Mouse (Mus musculus) testis, adult 2 months (tissue): Measurements from ENCODE around the gene Rnf225. TPM values are rescaled to one million over a fixed set of nuclear protein-coding genes. Genes with fewer than 3 reads are reported as not detected.

Experiments used
- H3K27ac ChIP-seq: fragments of 200-500 bp; 2 replicates; pipeline ENCODE4 v1.5.1; 2012; ENCODE audit warnings: low read depth, low read length; ENCODE audit not compliant: control insufficient read depth, insufficient read depth
- H3K27me3 ChIP-seq: fragments of 200-500 bp; 2 replicates; pipeline ENCODE4 v1.6.1; 2012; ENCODE audit warnings: mild to moderate bottlenecking, low read length, moderate library complexity; ENCODE audit not compliant: control insufficient read depth, insufficient read depth
- H3K36me3 ChIP-seq: fragments of 200-500 bp; 2 replicates; pipeline ENCODE4 v1.6.1; 2012; ENCODE audit warnings: mild to moderate bottlenecking, low read length; ENCODE audit not compliant: control insufficient read depth, insufficient read depth
- H3K4me1 ChIP-seq: fragments of 200-500 bp; 2 replicates; pipeline ENCODE4 v1.6.1; 2012; ENCODE audit warnings: low read length; ENCODE audit not compliant: control insufficient read depth, insufficient read depth
- H3K4me3 ChIP-seq: fragments of 200-500 bp; 2 replicates; pipeline ENCODE4 v1.5.1; 2012; ENCODE audit warnings: low read depth, mild to moderate bottlenecking, low read length, moderate library complexity, mixed read lengths; ENCODE audit not compliant: control insufficient read depth
- CTCF ChIP-seq: fragments of 200-500 bp; IDR thresholded peaks from 2 replicates; pipeline ENCODE4 v1.5.1; 2012; ENCODE audit warnings: low read depth, mild to moderate bottlenecking, inconsistent platforms, low read length, moderate library complexity; ENCODE audit not compliant: control insufficient read depth, insufficient read depth, insufficient replicate concordance
- POLR2A ChIP-seq: fragments of 200-500 bp; IDR thresholded peaks from 2 replicates; pipeline ENCODE4 v1.6.1; 2012; ENCODE audit warnings: low read depth, mild to moderate bottlenecking, inconsistent platforms, low read length, moderate library complexity; ENCODE audit not compliant: control insufficient read depth
- polyA plus RNA-seq: library from polyadenylated mRNA; depleted of rRNA; stranded (reverse); fragments of >200 nt; gene quantifications from 2 replicates; pipeline ENCODE4 v1.2.3, GENCODE M21; 2012

Rnf225 gene
- polyA plus RNA-seq, 1 experiment, result 0.12 TPM

GRCm38 (mm10) chr7:12958948-12959347 is 31.7 kb downstream of the Rnf225 start:
- H3K27me3 ChIP-seq, result no peaks in the 10 kb centered on the region
- H3K4me1 ChIP-seq, result peaks cover 2% of the 10 kb centered on the region; the same call in 1 of the 2 replicates
- H3K27ac ChIP-seq, result no peak overlapping the region
- no peak overlapping the region for H3K4me3 ChIP-seq
- H3K36me3 ChIP-seq, result no peaks in the 10 kb centered on the region
- no peak for TF ChIP-seq CTCF
- TF ChIP-seq POLR2A, result no peak

DNA sequence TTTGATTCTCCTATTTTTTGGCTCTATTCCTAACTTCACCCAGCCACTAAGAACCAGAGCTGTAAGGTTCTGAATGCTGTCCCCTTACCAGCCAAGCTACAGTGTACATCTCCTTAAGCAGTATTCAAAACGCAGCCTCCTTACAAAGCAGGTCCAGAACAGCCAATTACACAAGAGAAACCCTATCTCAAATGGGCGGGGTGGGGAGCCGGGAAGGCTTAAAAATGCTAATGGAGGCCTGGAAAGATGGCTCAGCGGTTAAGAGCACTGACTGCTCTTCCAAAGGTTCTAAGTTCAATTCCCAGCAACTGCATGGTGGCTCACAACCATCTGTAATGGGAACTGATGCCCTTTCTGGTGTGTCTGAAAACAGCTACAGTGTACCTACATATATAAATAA is 32.5 kb downstream of the Rnf225 start:
- H3K36me3 ChIP-seq, result no peaks in the 10 kb centered on the region
- H3K27me3 ChIP-seq, result no peaks in the 10 kb centered on the region
- H3K27ac ChIP-seq, result no peak overlapping the region
- no peak for TF ChIP-seq CTCF
- TF ChIP-seq POLR2A, result no peak
- peaks cover 2% of the 10 kb centered on the region; the same call in 1 of the 2 replicates for H3K4me1 ChIP-seq
- no peak overlapping the region for H3K4me3 ChIP-seq

GRCm38 (mm10) chr7:12961511-12962141 is 34.4 kb downstream of the Rnf225 start:
- Histone ChIP-seq H3K4me1 (peaks cover 2% of the 10 kb centered on the region; the same call in 1 of the 2 replicates), H3K36me3 (no peaks in the 10 kb centered on the region), H3K4me3 (peak overlapping the region; percentile 81), H3K27ac (peak overlapping the region; percentile 63; the same call in 1 of the 2 replicates), H3K27me3 (no peaks in the 10 kb centered on the region)
- 0 out of 2 replicates have a peak, but pooled peaks have one; percentile 13 for TF ChIP-seq POLR2A
- no peak for TF ChIP-seq CTCF

DNA sequence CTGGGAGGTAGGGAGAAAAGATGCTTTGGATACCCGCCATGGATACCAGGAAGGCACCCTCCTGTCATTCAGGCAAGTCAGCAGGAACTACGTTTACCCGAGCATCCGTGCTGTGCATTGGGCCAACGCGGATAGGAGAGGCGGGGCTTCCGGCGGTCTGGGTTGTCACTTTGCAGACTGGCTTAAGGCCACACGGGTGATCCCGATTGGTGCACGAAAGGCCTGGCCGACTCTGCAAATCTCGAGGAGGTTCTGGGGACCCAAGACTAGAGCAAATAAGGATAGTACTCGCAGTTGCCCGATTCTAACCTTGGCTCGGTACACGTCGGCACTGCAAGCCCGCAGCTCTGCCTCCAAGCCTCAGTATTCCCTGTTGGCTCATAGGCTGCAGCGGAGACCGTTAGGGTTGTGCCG is 38.5 kb downstream of the Rnf225 start, which contains the start of gene Zfp324:
Gene Zfp324, plus strand, starts transcription at position 161 of the 414 bp plus-strand sequence.
- peak within 1 kb of the TSS; percentile 46; the same call in 1 of the 2 replicates for H3K27ac ChIP-seq
- no peaks in the 10 kb centered on the region for H3K27me3 ChIP-seq
- H3K4me1 ChIP-seq, result peaks cover 5% of the 10 kb centered on the region; the same call in 1 of the 2 replicates
- H3K36me3 ChIP-seq, result no peaks in the 10 kb centered on the region
- TF ChIP-seq POLR2A (peak; percentile 60), CTCF (no peak)
- peak within 1 kb of the TSS; percentile 74 for H3K4me3 ChIP-seq

GRCm38 (mm10) chr7:12966104-12966845 is 39.1 kb downstream of the Rnf225 start:
- H3K36me3 ChIP-seq, result no peaks in the 10 kb centered on the region
- peak overlapping the region; percentile 74 for H3K4me3 ChIP-seq
- TF ChIP-seq CTCF (no peak), POLR2A (no peak)
- peaks cover 5% of the 10 kb centered on the region; the same call in 1 of the 2 replicates for H3K4me1 ChIP-seq
- no peaks in the 10 kb centered on the region for H3K27me3 ChIP-seq
- H3K27ac ChIP-seq, result peak overlapping the region; percentile 46; the same call in 1 of the 2 replicates

GRCm38 (mm10) chr7:12970906-12971305 is 43.7 kb downstream of the Rnf225 start:
- H3K4me3 ChIP-seq, result no peak overlapping the region
- H3K27me3 ChIP-seq, result no peaks in the 10 kb centered on the region
- no peak for TF ChIP-seq CTCF
- TF ChIP-seq POLR2A, result peak; percentile 7; the same call in 1 of the 2 replicates
- H3K4me1 ChIP-seq, result peaks cover 4% of the 10 kb centered on the region; the same call in 1 of the 2 replicates
- H3K27ac ChIP-seq, result no peak overlapping the region
- no peaks in the 10 kb centered on the region for H3K36me3 ChIP-seq
